Mouse (Mus musculus): ENCODE measurements around the gene Ccdc142. TPM values are rescaled to one million over a fixed set of nuclear protein-coding genes. Genes with fewer than 3 reads are reported as not detected.

Gene Ccdc142
- total RNA-seq (2021) = 1 to 10 TPM; 6.8 to 7.8 TPM
- long read RNA-seq, experiment 1, partial matches to known transcripts = 1 of 1 reads
- long read RNA-seq, experiment 1, other reads (novel, unspliced or antisense) = 0 of 1 reads
- long read RNA-seq, experiment 2, partial matches to known transcripts = 1 of 1 reads
- long read RNA-seq, experiment 2, other reads (novel, unspliced or antisense) = 0 of 1 reads

GRCm38 (mm10) chr6:83101316-83101687, at the start of gene Ccdc142, which contains the start of gene Gm42688:
TSS of gene Ccdc142 (plus strand) at chr6:83101601.
TSS of gene Gm42688 (plus strand) at chr6:83101617.
- H3K27ac ChIP-seq = peak within 1 kb of the TSS; percentile 90
- H3K4me3 ChIP-seq = peak within 1 kb of the TSS; percentile 72
- peak; percentile 80 to 86 for DNase-seq (ENCODE audit: extremely low spot score in 1 of 2, low spot score in 2 of 2)
- peak; percentile 49 for TF ChIP-seq CTCF (IDR thresholded peaks at IDR 0.05)
- intact Hi-C loops (cut with DNase I) = loop anchor here (1.0 to 2.0 kb wide), 3 partner anchors 23 to 105 kb away; partner anchors contain the start of gene Aup1

- intact Hi-C loops (cut with DNase I) = no loop called here
- no peak for TF ChIP-seq CTCF (IDR thresholded peaks at IDR 0.05)
- H3K4me3 ChIP-seq = peak overlapping the region; percentile 99
- peak overlapping the region; percentile 84 for H3K27ac ChIP-seq
- no peak for DNase-seq (ENCODE audit: extremely low spot score in 1 of 2, low spot score in 2 of 2)
Observed at GRCm38 (mm10) chr6:83053136-83053960, 48.1 kb upstream of the Ccdc142 start.

GRCm38 (mm10) chr6:83054074-83054851, 47.1 kb upstream of the Ccdc142 start, which contains the start of gene Aup1:
TSS of gene Aup1 (plus strand) at chr6:83054521.
- no peak for TF ChIP-seq CTCF (IDR thresholded peaks at IDR 0.05)
- peak; percentile 97 to 98 for DNase-seq (ENCODE audit: extremely low spot score in 1 of 2, low spot score in 2 of 2)
- Histone ChIP-seq H3K27ac (peak within 1 kb of the TSS; percentile 84), H3K4me3 (peak within 1 kb of the TSS; percentile 99)
- intact Hi-C loops (cut with DNase I) = loop anchor here (1.0 to 2.0 kb wide), 4 partner anchors 24 to 145 kb away; partner anchors contain the start of genes Ccdc142 and Gm42688

- intact Hi-C loops (cut with DNase I) = loop anchor here (1.0 to 2.0 kb wide), 4 partner anchors 23 to 146 kb away; partner anchors contain the start of genes Ccdc142 and Gm42688
- Histone ChIP-seq H3K27ac (peak within 1 kb of the TSS; percentile 84), H3K4me3 (peak within 1 kb of the TSS; percentile 99)
- peak in 1 of 2 experiments; percentile 56 for DNase-seq (ENCODE audit: extremely low spot score in 1 of 2, low spot score in 2 of 2)
- TF ChIP-seq CTCF (IDR thresholded peaks at IDR 0.05) = peak; percentile 37
Observed at GRCm38 (mm10) chr6:83054871-83055431, 46.5 kb upstream of the Ccdc142 start, which contains the start of gene Htra2. TSS of gene Htra2 (minus strand) at chr6:83055273.

GRCm38 (mm10) chr6:83057790-83058189, 43.6 kb upstream of the Ccdc142 start, which contains the start of gene Dqx1:
TSS of gene Dqx1 (plus strand) at chr6:83057844.
- intact Hi-C loops (cut with DNase I) = no loop called here
- no peak for TF ChIP-seq CTCF (IDR thresholded peaks at IDR 0.05)
- no peak for DNase-seq (ENCODE audit: extremely low spot score in 1 of 2, low spot score in 2 of 2)
- no peak within 1 kb of the TSS for H3K4me3 ChIP-seq
- no peak within 1 kb of the TSS for H3K27ac ChIP-seq

GRCm38 (mm10) chr6:83058725-83059124, 42.7 kb upstream of the Ccdc142 start:
- intact Hi-C loops (cut with DNase I) = no loop called here
- Histone ChIP-seq H3K27ac (no peak overlapping the region), H3K4me3 (no peak overlapping the region)
- no peak for DNase-seq (ENCODE audit: extremely low spot score in 1 of 2, low spot score in 2 of 2)
- TF ChIP-seq CTCF (IDR thresholded peaks at IDR 0.05) = no peak

- no peak overlapping the region for H3K27ac ChIP-seq
- DNase-seq (ENCODE audit: extremely low spot score in 1 of 2, low spot score in 2 of 2) = no peak
- intact Hi-C loops (cut with DNase I) = no loop called here
- TF ChIP-seq CTCF (IDR thresholded peaks at IDR 0.05) = no peak
- H3K4me3 ChIP-seq = no peak overlapping the region
Observed at GRCm38 (mm10) chr6:83065995-83066394, 35.4 kb upstream of the Ccdc142 start.

- no peak for TF ChIP-seq CTCF (IDR thresholded peaks at IDR 0.05)
- intact Hi-C loops (cut with DNase I) = no loop called here
- DNase-seq (ENCODE audit: extremely low spot score in 1 of 2, low spot score in 2 of 2) = no peak
- Histone ChIP-seq H3K4me3 (no peak overlapping the region), H3K27ac (no peak overlapping the region)
Observed at GRCm38 (mm10) chr6:83066441-83066840, 35.0 kb upstream of the Ccdc142 start.

GRCm38 (mm10) chr6:83068221-83068620, 33.2 kb upstream of the Ccdc142 start:
- Histone ChIP-seq H3K27ac (no peak overlapping the region), H3K4me3 (no peak overlapping the region)
- intact Hi-C loops (cut with DNase I) = no loop called here
- DNase-seq (ENCODE audit: extremely low spot score in 1 of 2, low spot score in 2 of 2) = no peak
- no peak for TF ChIP-seq CTCF (IDR thresholded peaks at IDR 0.05)

- H3K27ac ChIP-seq = no peak overlapping the region
- no peak for TF ChIP-seq CTCF (IDR thresholded peaks at IDR 0.05)
- intact Hi-C loops (cut with DNase I) = no loop called here
- H3K4me3 ChIP-seq = no peak overlapping the region
- DNase-seq (ENCODE audit: extremely low spot score in 1 of 2, low spot score in 2 of 2) = no peak
Observed at GRCm38 (mm10) chr6:83068706-83069487, 32.5 kb upstream of the Ccdc142 start.

Measured in left cerebral cortex, adult 2 months (tissue).